In genomic region chr10:86065661-86066060, GRCm38 (mm10) we compare ENCODE assay signal across 20 mouse cellular contexts. TPM values are rescaled to one million over a fixed set of nuclear protein-coding genes. Genes with fewer than 3 reads are reported as not detected.
A peak's percentile ranks its signal among the peaks of the same experiment; 100 is the strongest.
DNase-seq lines count a peak whose midpoint lies in the region; ATAC-seq lines count a peak whose summit lies in the region.
"Had no signal": no experiment of that assay in that cellular context is flagged by ENCODE, and none has a peak within 500 bp of the region (broad histone marks: within the 10 kb centered on the region; RNA-seq: fewer than 3 reads in every experiment).

No protein-coding gene starts in this region.

- WGBS in forebrain, embryonic 10.5 days: 91% methylated on average over 1 of the region's 1 CpGs
- WGBS in forebrain, embryonic 12.5 days: 89% methylated on average over 1 of the region's 1 CpGs
- WGBS in hindbrain, embryonic 13.5 days: 83% methylated on average over 1 of the region's 1 CpGs
- 88% methylated on average over 1 of the region's 1 CpGs for WGBS in hindbrain, embryonic 10.5 days
- WGBS in liver, embryonic 11.5 days: 75% methylated on average over 1 of the region's 1 CpGs
- 69% methylated on average over 1 of the region's 1 CpGs for WGBS in neural tube, embryonic 15.5 days

- no peak overlapping the region; the same call in 1 of the 2 replicates for H3K9ac ChIP-seq in forebrain, embryonic 12.5 days
- no peak overlapping the region for H3K9ac ChIP-seq in hindbrain, embryonic 13.5 days
- H3K9ac ChIP-seq in liver, embryonic 11.5 days (ENCODE audit: low read depth, low read length): no peak overlapping the region
- H3K9ac ChIP-seq in neural tube, embryonic 15.5 days (replicated peaks): no peak overlapping the region
- H3K9ac ChIP-seq: heart, embryonic 13.5 days; hindbrain, embryonic 15.5 days; limb, embryonic 12.5 days; liver, embryonic 14.5 days; lung, embryonic 15.5 days; stomach, embryonic 15.5 days had no signal

- ATAC-seq in forebrain, embryonic 12.5 days (ENCODE audit: low FRiP score): no peak
- peak; percentile 33; the same call in 1 of the 2 replicates for ATAC-seq in hindbrain, embryonic 13.5 days (ENCODE audit: low FRiP score)
- peak; percentile 16; the same call in 1 of the 2 replicates for ATAC-seq in liver, embryonic 11.5 days (replicated peaks; ENCODE audit: low FRiP score)
- ATAC-seq in neural tube, embryonic 15.5 days (ENCODE audit: low FRiP score): 0 out of 2 replicates have a peak, but pooled peaks have one; percentile 16

- H3K27me3 ChIP-seq in forebrain, embryonic 10.5 days (ENCODE audit: poor library complexity, severe bottlenecking): no peaks in the 10 kb centered on the region
- no peaks in the 10 kb centered on the region for H3K27me3 ChIP-seq in forebrain, embryonic 12.5 days
- no peaks in the 10 kb centered on the region for H3K27me3 ChIP-seq in hindbrain, embryonic 13.5 days
- H3K27me3 ChIP-seq in hindbrain, embryonic 10.5 days (ENCODE audit: insufficient read depth, poor library complexity, severe bottlenecking): no peaks in the 10 kb centered on the region
- H3K27me3 ChIP-seq in liver, embryonic 11.5 days (replicated peaks; ENCODE audit: control insufficient read depth, insufficient read depth, low read length): no peaks in the 10 kb centered on the region
- no peaks in the 10 kb centered on the region for H3K27me3 ChIP-seq in neural tube, embryonic 15.5 days (replicated peaks)
- H3K27me3 ChIP-seq: hindbrain, embryonic 15.5 days; limb, embryonic 12.5 days; lung, embryonic 15.5 days; stomach, embryonic 15.5 days had no signal

- H3K36me3 ChIP-seq in forebrain, embryonic 10.5 days (replicated peaks): no peaks in the 10 kb centered on the region
- H3K36me3 ChIP-seq in forebrain, embryonic 12.5 days (replicated peaks): no peaks in the 10 kb centered on the region
- H3K36me3 ChIP-seq in hindbrain, embryonic 13.5 days: peaks cover 12% of the 10 kb centered on the region; the same call in 1 of the 2 replicates
- no peaks in the 10 kb centered on the region for H3K36me3 ChIP-seq in hindbrain, embryonic 10.5 days
- H3K36me3 ChIP-seq in liver, embryonic 11.5 days (ENCODE audit: control insufficient read depth, insufficient read depth, low read length): no peaks in the 10 kb centered on the region
- H3K36me3 ChIP-seq in neural tube, embryonic 15.5 days: peaks cover 22% of the 10 kb centered on the region
- H3K36me3 ChIP-seq: heart, embryonic 13.5 days; limb, embryonic 12.5 days; lung, embryonic 15.5 days; stomach, embryonic 15.5 days had no signal

- DNase-seq in forebrain, embryonic 10.5 days (ENCODE audit: extremely low spot score, low spot score): no peak
- no peak for DNase-seq in hindbrain, embryonic 10.5 days (ENCODE audit: low spot score)
- DNase-seq in liver, embryonic 11.5 days (ENCODE audit: low spot score): no peak
- DNase-seq in liver: no peak
- no peak for DNase-seq in neural tube, embryonic 10.5 days (ENCODE audit: extremely low spot score, low spot score)
- DNase-seq: thymus, postnatal 25 days had no signal

- H3K4me1 ChIP-seq in forebrain, embryonic 10.5 days: peaks cover 28% of the 10 kb centered on the region
- peaks cover 6% of the 10 kb centered on the region; the same call in 1 of the 2 replicates for H3K4me1 ChIP-seq in forebrain, embryonic 12.5 days
- peaks cover 7% of the 10 kb centered on the region; the same call in 1 of the 2 replicates for H3K4me1 ChIP-seq in hindbrain, embryonic 13.5 days (replicated peaks)
- peaks cover 37% of the 10 kb centered on the region for H3K4me1 ChIP-seq in hindbrain, embryonic 10.5 days (replicated peaks)
- no peaks in the 10 kb centered on the region for H3K4me1 ChIP-seq in liver, embryonic 11.5 days (replicated peaks; ENCODE audit: control insufficient read depth, insufficient read depth, low read length)
- 0 out of 2 replicates have a peak, but pooled peaks cover 3% of the 10 kb centered on the region for H3K4me1 ChIP-seq in neural tube, embryonic 15.5 days

- H3K9me3 ChIP-seq in forebrain, embryonic 10.5 days: no peaks in the 10 kb centered on the region
- 0 out of 2 replicates have a peak, but pooled peaks cover 5% of the 10 kb centered on the region for H3K9me3 ChIP-seq in forebrain, embryonic 12.5 days
- 0 out of 2 replicates have a peak, but pooled peaks cover 6% of the 10 kb centered on the region for H3K9me3 ChIP-seq in hindbrain, embryonic 13.5 days
- H3K9me3 ChIP-seq in hindbrain, embryonic 10.5 days: peaks cover 9% of the 10 kb centered on the region
- peaks cover 2% of the 10 kb centered on the region; the same call in 1 of the 2 replicates for H3K9me3 ChIP-seq in liver, embryonic 11.5 days (ENCODE audit: control insufficient read depth, low read length)
- no peaks in the 10 kb centered on the region for H3K9me3 ChIP-seq in neural tube, embryonic 15.5 days (replicated peaks)
- H3K9me3 ChIP-seq: limb, embryonic 12.5 days; lung, embryonic 15.5 days had no signal

- H3K4me2 ChIP-seq in forebrain, embryonic 12.5 days: no peak overlapping the region
- H3K4me2 ChIP-seq in hindbrain, embryonic 13.5 days: no peak overlapping the region
- no peak overlapping the region for H3K4me2 ChIP-seq in liver, embryonic 11.5 days
- no peak overlapping the region for H3K4me2 ChIP-seq in neural tube, embryonic 15.5 days
- H3K4me2 ChIP-seq: heart, embryonic 13.5 days; hindbrain, embryonic 15.5 days; limb, embryonic 12.5 days; lung, embryonic 15.5 days; stomach, embryonic 15.5 days had no signal

- peak overlapping the region; percentile 73; the same call in 1 of the 2 replicates for H3K27ac ChIP-seq in forebrain, embryonic 10.5 days
- H3K27ac ChIP-seq in forebrain, embryonic 12.5 days: no peak overlapping the region
- H3K27ac ChIP-seq in hindbrain, embryonic 13.5 days: no peak overlapping the region
- H3K27ac ChIP-seq in hindbrain, embryonic 10.5 days: no peak overlapping the region; the same call in 1 of the 2 replicates
- no peak overlapping the region for H3K27ac ChIP-seq in liver, embryonic 11.5 days (ENCODE audit: low read depth, low read length)
- H3K27ac ChIP-seq in neural tube, embryonic 15.5 days (replicated peaks): no peak overlapping the region
- H3K27ac ChIP-seq: heart, embryonic 13.5 days; hindbrain, embryonic 15.5 days; layer of hippocampus, adult 2 months; limb, embryonic 12.5 days; liver, embryonic 14.5 days; lung, embryonic 15.5 days; macrophage; stomach, embryonic 15.5 days had no signal

- H3K4me3 ChIP-seq in forebrain, embryonic 10.5 days: no peak overlapping the region
- H3K4me3 ChIP-seq in forebrain, embryonic 12.5 days (replicated peaks): no peak overlapping the region
- no peak overlapping the region for H3K4me3 ChIP-seq in hindbrain, embryonic 13.5 days
- H3K4me3 ChIP-seq in hindbrain, embryonic 10.5 days: no peak overlapping the region
- no peak overlapping the region for H3K4me3 ChIP-seq in liver, embryonic 11.5 days (ENCODE audit: low read depth, low read length)
- no peak overlapping the region for H3K4me3 ChIP-seq in neural tube, embryonic 15.5 days (replicated peaks)
- H3K4me3 ChIP-seq: heart, embryonic 13.5 days; hindbrain, embryonic 15.5 days; layer of hippocampus, adult 2 months; limb, embryonic 12.5 days; lung, embryonic 15.5 days; myocyte; stomach, embryonic 15.5 days had no signal

RNA-seq across cellular contexts. Expression of gene Fbxo7, which starts 43.9 kb away (rescaled TPM):
- polyA plus RNA-seq in forebrain, embryonic 10.5 days (2016; fragmentation: Nextera tagmentation; extraction: Ambion mirVana): 17.7 and 18.4 TPM in 2 replicates
- polyA plus RNA-seq in forebrain, embryonic 12.5 days (2016; fragmentation: Nextera tagmentation; extraction: Ambion mirVana): 15.1 and 15.4 TPM in 2 replicates
- polyA plus RNA-seq in hindbrain, embryonic 13.5 days (2015; fragmentation: Nextera tagmentation; extraction: Ambion mirVana): 17.0 and 21.6 TPM in 2 replicates
- polyA plus RNA-seq in hindbrain, embryonic 10.5 days (2016; fragmentation: Nextera tagmentation; extraction: Ambion mirVana): 16.5 and 19.8 TPM in 2 replicates
- 52.2 and 56.3 TPM in 2 replicates for polyA plus RNA-seq in liver, embryonic 11.5 days (2014; fragmentation: Nextera tagmentation; extraction: Ambion mirVana)
- 24.0 and 31.9 TPM in 2 replicates for polyA plus RNA-seq in neural tube, embryonic 15.5 days (2015; fragmentation: Nextera tagmentation; extraction: Ambion mirVana)

RNA-seq across cellular contexts. Expression of gene Bpifc, which starts 54.0 kb away (rescaled TPM):
- polyA plus RNA-seq in forebrain, embryonic 10.5 days (2016; fragmentation: Nextera tagmentation; extraction: Ambion mirVana): not detected in 2 replicates
- not detected in 2 replicates for polyA plus RNA-seq in forebrain, embryonic 12.5 days (2016; fragmentation: Nextera tagmentation; extraction: Ambion mirVana)
- polyA plus RNA-seq in hindbrain, embryonic 13.5 days (2015; fragmentation: Nextera tagmentation; extraction: Ambion mirVana): not detected in 2 replicates
- polyA plus RNA-seq in hindbrain, embryonic 10.5 days (2016; fragmentation: Nextera tagmentation; extraction: Ambion mirVana): 0.05 TPM in 1 of 2 replicates, not detected in the other
- polyA plus RNA-seq in liver, embryonic 11.5 days (2014; fragmentation: Nextera tagmentation; extraction: Ambion mirVana): not detected in 2 replicates
- polyA plus RNA-seq in neural tube, embryonic 15.5 days (2015; fragmentation: Nextera tagmentation; extraction: Ambion mirVana): 0.14 and 0.15 TPM in 2 replicates
- polyA plus RNA-seq: heart, embryonic 13.5 days; hindbrain, embryonic 15.5 days; intestine, postnatal 0 days; macrophage; myocyte; neural tube, embryonic 14.5 days had no signal
